Mouse (Mus musculus) liver, postnatal 0 days (tissue): ENCODE measurements around the gene Rapgef1. TPM values are rescaled to one million over a fixed set of nuclear protein-coding genes. Genes with fewer than 3 reads are reported as not detected.

ENCODE experiments used
- ATAC-seq: fragments of 200-750 bp; cut with Nextera tagmentation; 2 replicates; pipeline ENCODE4 v1.8.0; 2017; ENCODE audit warnings: mild to moderate bottlenecking, moderate library complexity
- DNase-seq: peaks from one replicate; pipeline ENCODE4 v3.0.0-alpha.2; 2016
- H3K27ac ChIP-seq: fragments of 300-500 bp; sonication (generic); 2 replicates; pipeline ENCODE4 v1.5.1; 2014; ENCODE audit warnings: antibody characterized with exemption, moderate library complexity, mild to moderate bottlenecking, low read depth
- H3K27me3 ChIP-seq: fragments of 300-500 bp; sonication (generic); 2 replicates; pipeline ENCODE4 v1.6.1; 2014; ENCODE audit warnings: low read length, control low read depth, mixed read lengths; ENCODE audit not compliant: insufficient read depth
- H3K36me3 ChIP-seq: fragments of 300-500 bp; sonication (generic); replicated peaks from 2 replicates; pipeline ENCODE4 v1.6.1; 2014; ENCODE audit warnings: mild to moderate bottlenecking, control low read depth, low read length, moderate library complexity, mixed read lengths; ENCODE audit not compliant: insufficient read depth
- H3K4me1 ChIP-seq: fragments of 300-500 bp; sonication (generic); 2 replicates; pipeline ENCODE4 v1.6.1; 2014; ENCODE audit warnings: antibody characterized with exemption, mild to moderate bottlenecking, control low read depth; ENCODE audit not compliant: insufficient read depth
- H3K4me2 ChIP-seq: fragments of 300-500 bp; sonication (generic); 2 replicates; pipeline ENCODE4 v1.6.1; 2014; ENCODE audit warnings: low read depth, mild to moderate bottlenecking, low read length, moderate library complexity, mixed read lengths
- H3K4me3 ChIP-seq: fragments of 300-500 bp; sonication (generic); 2 replicates; pipeline ENCODE4 v1.5.1; 2014; ENCODE audit warnings: low read depth, low read length
- H3K9ac ChIP-seq: fragments of 300-500 bp; sonication (generic); replicated peaks from 2 replicates; pipeline ENCODE4 v1.6.1; 2014; ENCODE audit warnings: mild to moderate bottlenecking, moderate library complexity
- H3K9me3 ChIP-seq: fragments of 300-500 bp; sonication (generic); 2 replicates; pipeline ENCODE4 v1.6.1; 2016; ENCODE audit warnings: mild to moderate bottlenecking, control low read depth, low read length, mixed read lengths
- CTCF ChIP-seq: sonication (generic); IDR thresholded peaks from 2 replicates; pipeline ENCODE4 v1.5.1; 2016; ENCODE audit warnings: antibody characterized with exemption, low read depth
- EP300 ChIP-seq: IDR thresholded peaks from 2 replicates; pipeline ENCODE4 v1.6.1; 2016; ENCODE audit warnings: antibody characterized with exemption, low read depth, mild to moderate bottlenecking
- WGBS: fragments of 180-500 bp; shearing (Covaris S2); extraction: QIAGEN DNeasy Blood & Tissue Kit; methylation state at CpG from one replicate; pipeline ENCODE4 v1.1.7; 2014; ENCODE audit not compliant: insufficient replicate concordance; 5-methylcytosine and 5-hydroxymethylcytosine counted together
- polyA plus RNA-seq: library from polyadenylated mRNA; unstranded; fragments of >200 nt; fragmentation: Nextera tagmentation; extraction: Ambion mirVana; gene quantifications from 2 replicates; pipeline ENCODE4 v1.2.1, GENCODE M21; 2015

Gene Rapgef1
- polyA plus RNA-seq, 1 experiment from 2014 or later, result 4.8 TPM

GRCm38 (mm10) chr2:29711038-29711437 is 91.5 kb downstream of the Rapgef1 start:
- TF ChIP-seq CTCF (no peak), EP300 (no peak)
- H3K27me3 ChIP-seq, result no peaks in the 10 kb centered on the region
- H3K9me3 ChIP-seq, result no peaks in the 10 kb centered on the region
- no peak for ATAC-seq
- H3K4me2 ChIP-seq, result no peak overlapping the region
- DNase-seq, result no peak
- no peak overlapping the region for H3K27ac ChIP-seq
- H3K36me3 ChIP-seq, result peaks cover 34% of the 10 kb centered on the region
- no peak overlapping the region for H3K9ac ChIP-seq
- WGBS, result 55% methylated on average over 3 of the region's 3 CpGs
- no peak overlapping the region for H3K4me3 ChIP-seq
- no peaks in the 10 kb centered on the region for H3K4me1 ChIP-seq

- TF ChIP-seq CTCF (no peak), EP300 (no peak)
- peaks cover 28% of the 10 kb centered on the region for H3K36me3 ChIP-seq
- H3K27me3 ChIP-seq, result no peaks in the 10 kb centered on the region
- no peaks in the 10 kb centered on the region for H3K9me3 ChIP-seq
- no peak overlapping the region for H3K4me2 ChIP-seq
- WGBS, result 86% methylated on average over 5 of the region's 5 CpGs
- DNase-seq, result no peak
- no peak overlapping the region for H3K27ac ChIP-seq
- no peak for ATAC-seq
- H3K9ac ChIP-seq, result no peak overlapping the region
- H3K4me3 ChIP-seq, result no peak overlapping the region
- H3K4me1 ChIP-seq, result no peaks in the 10 kb centered on the region
These were observed 92.4 kb downstream of the Rapgef1 start for GRCm38 (mm10) chr2:29711877-29712276.

- ATAC-seq (no peak), DNase-seq (no peak)
- no peak for TF ChIP-seq CTCF
- TF ChIP-seq EP300, result no peak
- H3K4me3 ChIP-seq, result no peak overlapping the region
- H3K27me3 ChIP-seq, result no peaks in the 10 kb centered on the region
- no peak overlapping the region for H3K4me2 ChIP-seq
- H3K36me3 ChIP-seq, result peaks cover 28% of the 10 kb centered on the region
- H3K4me1 ChIP-seq, result no peaks in the 10 kb centered on the region
- H3K27ac ChIP-seq, result no peak overlapping the region
- WGBS, result 87% methylated on average over 1 of the region's 2 CpGs
- H3K9me3 ChIP-seq, result no peaks in the 10 kb centered on the region
- no peak overlapping the region for H3K9ac ChIP-seq
These were observed 94.0 kb downstream of the Rapgef1 start for GRCm38 (mm10) chr2:29713501-29713900.

GRCm38 (mm10) chr2:29714127-29714526 is 94.6 kb downstream of the Rapgef1 start:
- Histone ChIP-seq H3K4me1 (no peaks in the 10 kb centered on the region), H3K9ac (no peak overlapping the region), H3K9me3 (no peaks in the 10 kb centered on the region), H3K4me3 (no peak overlapping the region), H3K27ac (no peak overlapping the region), H3K27me3 (no peaks in the 10 kb centered on the region), H3K36me3 (peaks cover 30% of the 10 kb centered on the region), H3K4me2 (no peak overlapping the region)
- DNase-seq (no peak), ATAC-seq (no peak)
- TF ChIP-seq EP300, result no peak
- no peak for TF ChIP-seq CTCF
- 82% methylated on average over 5 of the region's 5 CpGs for WGBS

GRCm38 (mm10) chr2:29716143-29716542 is 96.6 kb downstream of the Rapgef1 start:
- Histone ChIP-seq H3K4me1 (no peaks in the 10 kb centered on the region), H3K27me3 (no peaks in the 10 kb centered on the region), H3K27ac (no peak overlapping the region), H3K9me3 (no peaks in the 10 kb centered on the region), H3K4me2 (no peak overlapping the region), H3K9ac (no peak overlapping the region), H3K36me3 (peaks cover 40% of the 10 kb centered on the region), H3K4me3 (no peak overlapping the region)
- DNase-seq (no peak), ATAC-seq (no peak)
- no peak for TF ChIP-seq EP300
- TF ChIP-seq CTCF, result no peak
- WGBS, result 63% methylated on average over 7 of the region's 7 CpGs

GRCm38 (mm10) chr2:29716691-29717090 is 97.2 kb downstream of the Rapgef1 start:
- H3K4me1 ChIP-seq, result no peaks in the 10 kb centered on the region
- H3K4me2 ChIP-seq, result no peak overlapping the region
- H3K27ac ChIP-seq, result no peak overlapping the region
- ATAC-seq (no peak), DNase-seq (no peak)
- TF ChIP-seq EP300 (no peak), CTCF (no peak)
- no peak overlapping the region for H3K4me3 ChIP-seq
- H3K9ac ChIP-seq, result no peak overlapping the region
- no peaks in the 10 kb centered on the region for H3K27me3 ChIP-seq
- 62% methylated on average over 6 of the region's 6 CpGs for WGBS
- H3K9me3 ChIP-seq, result no peaks in the 10 kb centered on the region
- H3K36me3 ChIP-seq, result peaks cover 39% of the 10 kb centered on the region

- Histone ChIP-seq H3K9me3 (no peaks in the 10 kb centered on the region), H3K36me3 (peaks cover 41% of the 10 kb centered on the region), H3K9ac (no peak overlapping the region), H3K4me2 (no peak overlapping the region), H3K27me3 (no peaks in the 10 kb centered on the region), H3K4me1 (no peaks in the 10 kb centered on the region), H3K4me3 (no peak overlapping the region), H3K27ac (no peak overlapping the region)
- ATAC-seq (no peak), DNase-seq (no peak)
- TF ChIP-seq CTCF (no peak), EP300 (no peak)
- 70% methylated on average over 5 of the region's 5 CpGs for WGBS
These were observed 99.1 kb downstream of the Rapgef1 start for GRCm38 (mm10) chr2:29718581-29718980.
